ENCODE assay signal across 17 mouse cellular contexts in the genomic region with DNA sequence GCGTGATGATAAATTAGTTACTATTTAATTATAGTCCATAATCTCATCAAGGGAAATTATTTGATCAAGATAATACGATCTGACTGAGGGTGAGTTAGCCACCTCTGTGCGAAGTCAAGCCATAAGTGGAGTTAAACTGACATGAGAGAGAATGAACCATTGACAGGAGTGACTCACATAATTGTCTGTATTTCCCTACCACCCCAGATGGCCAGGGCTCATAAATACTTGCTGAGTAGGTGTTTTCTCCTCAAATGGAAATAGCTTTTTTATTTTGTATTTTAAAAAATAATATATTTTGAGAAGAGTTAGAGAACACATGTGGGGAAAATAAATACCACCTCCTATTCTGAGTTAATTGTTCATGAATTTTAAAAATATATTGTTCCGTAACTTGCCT.
DNase-seq lines count a peak whose midpoint lies in the region; ATAC-seq lines count a peak whose summit lies in the region.
"Had no signal": no experiment of that assay in that cellular context is flagged by ENCODE, and none has a peak within 500 bp of the region (broad histone marks: within the 10 kb centered on the region; RNA-seq: fewer than 3 reads in every experiment).

No protein-coding gene starts in this region.

- DNase-seq in heart, adult 11 months = peak; percentile 2
- DNase-seq in heart, adult 18-20 months = no peak
- DNase-seq in brain, adult 2 months (ENCODE audit: low read depth, low spot score) = peak; percentile 45
- DNase-seq in layer of hippocampus, adult 9-10 months (ENCODE audit: low spot score) = peak; percentile 17
- no peak for DNase-seq in gastrocnemius, postnatal 25 days
- DNase-seq: adrenal gland, adult 8-10 months; adrenal gland, postnatal 25 days; cerebellum, adult 11 months; cerebellum, adult 2 months; cerebellum, adult 9-11 months; cerebellum, postnatal 25 days; forebrain, postnatal 0 days; gastrocnemius, adult 2 months; gastrocnemius, postnatal 14 days had no signal

- no peak for ATAC-seq in monocyte, adult 5-6 weeks (replicated peaks; ENCODE audit: insufficient number of reproducible peaks, low FRiP score, low TSS enrichment, poor library complexity, severe bottlenecking)
- ATAC-seq: activated CD4-positive, CD25-positive, alpha-beta regulatory T cell, adult 4 months; forebrain, embryonic 14.5 days; forebrain, postnatal 0 days had no signal

Comparison
In these comparisons a context has a peak if more than half of its experiments do, and no peak if none do; other contexts are left out.
1. DNase-seq: peak in heart, adult 11 months (single experiment), brain, adult 2 months (single experiment) and layer of hippocampus, adult 9-10 months (single experiment); none in heart, adult 18-20 months (0 of 2) and gastrocnemius, postnatal 25 days (single experiment).